Mouse (Mus musculus): ENCODE measurements around the gene Amotl1. TPM values are rescaled to one million over a fixed set of nuclear protein-coding genes. Genes with fewer than 3 reads are reported as not detected.

The Amotl1 gene
- polyA plus RNA-seq, 1 experiment = 37.3 TPM

DNA sequence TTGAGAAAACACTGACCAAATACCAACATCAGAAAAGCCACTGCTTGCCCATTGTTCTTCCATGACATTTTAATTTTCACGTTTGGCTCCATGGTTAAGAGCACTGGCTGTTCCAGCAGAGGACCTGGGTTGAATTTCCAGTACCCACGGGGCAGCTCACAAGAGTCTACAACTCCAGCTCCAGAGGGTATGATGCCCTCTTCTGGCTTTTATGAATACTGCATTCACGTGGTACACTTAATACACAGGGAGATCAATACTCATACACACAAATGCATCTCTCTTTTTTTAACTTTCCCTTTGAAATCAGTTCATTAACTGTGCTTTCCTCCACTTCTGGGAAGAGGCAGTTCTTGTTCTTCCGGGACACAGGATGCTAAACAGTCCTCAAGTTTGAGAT lies 41.4 kb downstream of the Amotl1 start:
- no peak overlapping the region for H3K4me2 ChIP-seq (ENCODE audit: low read depth)
- TF ChIP-seq MAX (IDR thresholded peaks at IDR 0.05; ENCODE audit: low read depth) = no peak
- no peaks in the 10 kb centered on the region for H3K27me3 ChIP-seq (ENCODE audit: control insufficient read depth, insufficient read depth, insufficient read length)
- H3ac ChIP-seq (ENCODE audit: control insufficient read depth, insufficient read length) = no peak overlapping the region
- H3K36me3 ChIP-seq (ENCODE audit: control insufficient read depth, insufficient read depth) = peaks cover 3% of the 10 kb centered on the region
- peaks cover 97% of the 10 kb centered on the region for H3K79me2 ChIP-seq (ENCODE audit: control insufficient read depth, insufficient read depth)
- H3K4me3 ChIP-seq = no peak overlapping the region

DNA sequence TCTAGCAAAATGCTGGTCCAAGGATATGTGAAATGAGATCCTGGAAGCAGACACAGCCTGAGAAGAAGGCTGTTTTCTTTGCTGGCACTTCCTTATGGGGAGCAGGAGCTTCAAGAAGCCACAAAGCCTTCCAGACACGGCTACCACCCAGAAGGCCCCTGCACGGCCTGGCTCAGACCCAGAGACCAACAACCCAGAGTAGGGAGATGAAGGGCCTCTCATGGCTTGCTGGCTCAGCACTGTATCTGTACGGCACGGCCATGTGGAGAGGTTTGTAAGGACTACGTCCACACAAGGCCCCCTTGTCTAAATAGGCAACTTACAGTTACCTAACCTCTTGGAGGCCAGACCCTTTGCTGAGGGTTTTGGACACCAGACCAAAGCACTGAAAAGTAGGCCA lies 45.1 kb downstream of the Amotl1 start:
- H3K36me3 ChIP-seq (ENCODE audit: control insufficient read depth, insufficient read depth) = peaks cover 18% of the 10 kb centered on the region
- no peak overlapping the region for H3ac ChIP-seq (ENCODE audit: control insufficient read depth, insufficient read length)
- TF ChIP-seq MYOD1 (IDR thresholded peaks at IDR 0.05; ENCODE audit: control insufficient read depth in 1 of 3, insufficient read length in 2 of 3, low read depth in 2 of 3) (no peak), POLR2AphosphoS2 (IDR thresholded peaks at IDR 0.05; ENCODE audit: insufficient read length, low read depth) (no peak), MYOG (IDR thresholded peaks at IDR 0.05; ENCODE audit: control insufficient read depth in 1 of 3, insufficient read depth in 1 of 3, insufficient read length in 2 of 3, low read depth in 2 of 3) (no peak), SRF (IDR thresholded peaks at IDR 0.05; ENCODE audit: control insufficient read depth, insufficient read length, low read depth) (no peak), USF1 (IDR thresholded peaks at IDR 0.05; ENCODE audit: low read depth) (no peak), MAX (IDR thresholded peaks at IDR 0.05; ENCODE audit: low read depth) (no peak), TCF3 (IDR thresholded peaks at IDR 0.05; ENCODE audit: insufficient read length, low read depth) (no peak), TCF12 (IDR thresholded peaks at IDR 0.05; ENCODE audit: insufficient read depth, poor library complexity, severe bottlenecking) (no peak), REST (IDR thresholded peaks at IDR 0.05; ENCODE audit: insufficient read depth, insufficient read length) (no peak), E2F4 (IDR thresholded peaks at IDR 0.05; ENCODE audit: insufficient read depth) (no peak), POLR2A (IDR thresholded peaks at IDR 0.05; ENCODE audit: insufficient read length, low read depth) (no peak), CEBPB (IDR thresholded peaks at IDR 0.05; ENCODE audit: insufficient read depth, poor library complexity, severe bottlenecking) (no peak)
- H3K79me2 ChIP-seq (ENCODE audit: control insufficient read depth, insufficient read depth) = peaks cover 81% of the 10 kb centered on the region
- H3K4me2 ChIP-seq (ENCODE audit: low read depth) = no peak overlapping the region
- H3K4me3 ChIP-seq = no peak overlapping the region
- no peaks in the 10 kb centered on the region for H3K27me3 ChIP-seq (ENCODE audit: control insufficient read depth, insufficient read depth, insufficient read length)

DNA sequence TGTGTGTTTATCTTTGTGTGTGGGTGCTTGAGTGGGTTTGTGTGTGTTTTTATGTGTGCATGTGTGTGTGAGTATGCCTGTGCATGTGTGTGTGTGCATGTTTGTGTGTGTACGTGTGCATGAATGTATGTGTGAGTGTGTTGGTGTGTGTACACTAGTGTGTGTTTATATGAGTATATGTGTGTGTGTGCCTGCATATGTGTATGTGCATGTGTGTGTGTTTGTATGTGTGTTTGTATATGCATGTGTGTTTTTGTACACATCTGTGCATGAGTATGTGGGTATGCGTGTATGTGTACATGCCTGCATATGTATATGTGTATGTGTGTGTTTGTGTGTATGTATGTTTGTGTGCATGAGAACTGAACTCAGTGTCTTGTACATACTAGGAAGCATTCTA lies 46.7 kb downstream of the Amotl1 start:
- no peaks in the 10 kb centered on the region for H3K27me3 ChIP-seq (ENCODE audit: control insufficient read depth, insufficient read depth, insufficient read length)
- H3K79me2 ChIP-seq (ENCODE audit: control insufficient read depth, insufficient read depth) = peaks cover 72% of the 10 kb centered on the region
- no peak overlapping the region for H3K4me2 ChIP-seq (ENCODE audit: low read depth)
- TF ChIP-seq POLR2A (IDR thresholded peaks at IDR 0.05; ENCODE audit: insufficient read length, low read depth) = no peak
- no peak for TF ChIP-seq MAX (IDR thresholded peaks at IDR 0.05; ENCODE audit: low read depth)
- TF ChIP-seq SRF (IDR thresholded peaks at IDR 0.05; ENCODE audit: control insufficient read depth, insufficient read length, low read depth) = no peak
- no peak for TF ChIP-seq TCF12 (IDR thresholded peaks at IDR 0.05; ENCODE audit: insufficient read depth, poor library complexity, severe bottlenecking)
- no peak for TF ChIP-seq TCF3 (IDR thresholded peaks at IDR 0.05; ENCODE audit: insufficient read length, low read depth)
- TF ChIP-seq E2F4 (IDR thresholded peaks at IDR 0.05; ENCODE audit: insufficient read depth) = no peak
- TF ChIP-seq MYOD1 (IDR thresholded peaks at IDR 0.05; ENCODE audit: control insufficient read depth in 1 of 3, insufficient read length in 2 of 3, low read depth in 2 of 3) = no peak
- TF ChIP-seq CEBPB (IDR thresholded peaks at IDR 0.05; ENCODE audit: insufficient read depth, poor library complexity, severe bottlenecking) = no peak
- H3K36me3 ChIP-seq (ENCODE audit: control insufficient read depth, insufficient read depth) = peaks cover 23% of the 10 kb centered on the region
- no peak overlapping the region for H3K4me3 ChIP-seq
- no peak overlapping the region for H3ac ChIP-seq (ENCODE audit: control insufficient read depth, insufficient read length)

DNA sequence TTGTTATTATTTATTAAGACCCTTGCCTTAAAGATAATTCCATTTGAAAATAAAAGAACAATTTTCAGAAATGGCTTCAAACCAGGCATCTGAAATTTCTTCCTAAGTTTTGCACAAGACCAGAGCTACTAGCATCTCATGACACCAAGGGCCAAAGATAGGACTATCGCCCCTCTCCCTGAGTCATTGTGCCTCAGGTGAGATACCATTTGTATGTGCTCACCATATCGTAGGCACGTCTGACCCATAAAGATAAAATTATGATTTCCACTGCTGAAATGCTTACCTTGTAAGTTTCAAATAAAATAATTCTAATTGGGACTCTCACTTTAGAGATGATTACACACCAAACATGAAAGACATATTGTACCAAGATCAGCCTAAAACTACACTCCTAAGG lies 47.4 kb downstream of the Amotl1 start:
- no peak overlapping the region for H3K4me3 ChIP-seq
- no peak overlapping the region for H3ac ChIP-seq (ENCODE audit: control insufficient read depth, insufficient read length)
- H3K27me3 ChIP-seq (ENCODE audit: control insufficient read depth, insufficient read depth, insufficient read length) = no peaks in the 10 kb centered on the region
- H3K79me2 ChIP-seq (ENCODE audit: control insufficient read depth, insufficient read depth) = peaks cover 68% of the 10 kb centered on the region
- peak overlapping the region; percentile 8 for H3K4me2 ChIP-seq (ENCODE audit: low read depth)
- peaks cover 27% of the 10 kb centered on the region for H3K36me3 ChIP-seq (ENCODE audit: control insufficient read depth, insufficient read depth)
- TF ChIP-seq USF1 (IDR thresholded peaks at IDR 0.05; ENCODE audit: low read depth) (no peak), SRF (IDR thresholded peaks at IDR 0.05; ENCODE audit: control insufficient read depth, insufficient read length, low read depth) (no peak), TCF3 (IDR thresholded peaks at IDR 0.05; ENCODE audit: insufficient read length, low read depth) (no peak)

DNA sequence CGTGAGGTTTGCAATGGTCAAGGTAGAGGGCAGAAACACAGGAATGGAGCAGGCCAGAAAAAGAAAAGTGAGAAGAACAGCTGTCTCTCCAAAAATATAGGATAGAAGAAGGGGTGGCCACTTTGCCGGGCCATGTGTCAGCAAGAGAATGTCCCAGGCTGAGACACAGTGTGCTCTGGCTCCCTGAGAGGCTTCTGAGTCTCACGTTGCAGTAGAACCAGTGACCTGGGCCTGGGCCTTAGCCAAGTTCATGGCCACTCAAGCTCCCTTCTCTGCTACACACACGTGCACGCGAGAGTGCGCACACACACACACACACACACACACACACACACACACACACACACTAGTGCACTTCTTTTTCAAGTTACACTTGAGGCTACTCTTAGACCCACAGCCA lies 48.0 kb downstream of the Amotl1 start:
- peak overlapping the region; percentile 8 for H3K4me2 ChIP-seq (ENCODE audit: low read depth)
- H3K36me3 ChIP-seq (ENCODE audit: control insufficient read depth, insufficient read depth) = peaks cover 29% of the 10 kb centered on the region

More for the DNA sequence above, 48.0 kb downstream of the Amotl1 start:
- no peaks in the 10 kb centered on the region for H3K27me3 ChIP-seq (ENCODE audit: control insufficient read depth, insufficient read depth, insufficient read length)
- peaks cover 68% of the 10 kb centered on the region for H3K79me2 ChIP-seq (ENCODE audit: control insufficient read depth, insufficient read depth)
- H3ac ChIP-seq (ENCODE audit: control insufficient read depth, insufficient read length) = no peak overlapping the region
- TF ChIP-seq USF1 (IDR thresholded peaks at IDR 0.05; ENCODE audit: low read depth) (no peak), MYOD1 (IDR thresholded peaks at IDR 0.05; ENCODE audit: control insufficient read depth in 1 of 3, insufficient read length in 2 of 3, low read depth in 2 of 3) (peak in 2 of 3 experiments; percentile 5 to 18), MYOG (IDR thresholded peaks at IDR 0.05; ENCODE audit: control insufficient read depth in 1 of 3, insufficient read depth in 1 of 3, insufficient read length in 2 of 3, low read depth in 2 of 3) (peak in 1 of 3 experiments; percentile 53), E2F4 (IDR thresholded peaks at IDR 0.05; ENCODE audit: insufficient read depth) (no peak), POLR2AphosphoS2 (IDR thresholded peaks at IDR 0.05; ENCODE audit: insufficient read length, low read depth) (no peak), SRF (IDR thresholded peaks at IDR 0.05; ENCODE audit: control insufficient read depth, insufficient read length, low read depth) (no peak), TCF12 (IDR thresholded peaks at IDR 0.05; ENCODE audit: insufficient read depth, poor library complexity, severe bottlenecking) (no peak)
- no peak overlapping the region for H3K4me3 ChIP-seq
